Mouse (Mus musculus) erythroblast, embryonic 14.5 days (primary cell): ENCODE measurements around the gene Rita1.

ENCODE experiments used
- GATA1 ChIP-seq: IDR thresholded peaks from 2 replicates; pipeline ENCODE4 v1.6.1; 2012; ENCODE audit warnings: low read length, inconsistent platforms, mixed read lengths
- TAL1 ChIP-seq: IDR thresholded peaks from 3 replicates; pipeline ENCODE4 v1.6.1; 2012; ENCODE audit warnings: low read length, inconsistent platforms, mixed read lengths

DNA sequence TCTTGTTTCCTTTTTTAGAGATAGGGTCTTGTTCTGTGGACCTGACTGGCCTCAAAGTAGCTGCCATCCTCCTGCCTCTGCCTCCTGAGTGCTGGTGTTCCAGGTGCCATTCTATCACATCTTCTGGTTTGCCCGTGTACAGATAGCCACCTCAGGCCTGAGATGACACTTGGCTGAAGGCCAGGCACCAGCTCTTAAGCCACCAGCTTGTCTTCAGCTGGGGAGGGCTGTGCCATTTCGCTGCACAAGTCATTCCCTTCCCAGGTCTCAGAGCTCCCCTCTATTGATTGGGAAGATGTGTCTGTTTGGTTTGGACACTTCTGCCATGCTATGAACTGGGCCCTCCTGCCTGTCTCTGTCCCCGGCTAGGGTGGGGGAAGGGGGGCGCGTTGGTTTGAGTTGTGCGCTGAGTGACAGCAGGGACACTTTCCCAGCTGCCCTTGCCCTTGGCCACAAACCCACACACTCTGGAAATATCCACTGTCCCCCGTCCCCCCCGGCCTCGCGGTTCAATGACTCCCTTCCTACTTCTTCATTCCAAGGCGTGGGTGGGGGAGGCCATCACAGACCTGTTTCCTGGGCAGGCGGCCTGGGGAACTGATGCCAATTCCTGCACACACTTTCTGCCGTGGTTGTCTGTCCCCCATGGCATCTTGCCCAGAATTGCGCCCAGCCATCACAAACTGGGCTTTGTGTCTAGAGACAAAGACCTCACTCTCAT lies 31.1 kb upstream of the Rita1 start:
- TF ChIP-seq GATA1: no peak
- TF ChIP-seq TAL1: no peak
